Mouse (Mus musculus) lung, postnatal 0 days (tissue): ENCODE data around the gene Ppil1.

Experiments used
- CTCF ChIP-seq: IDR thresholded peaks from 2 replicates; pipeline ENCODE4 v1.5.1; 2016; ENCODE audit warnings: antibody characterized with exemption, mild to moderate bottlenecking
- EP300 ChIP-seq: IDR thresholded peaks from 2 replicates; pipeline ENCODE4 v1.6.1; 2016; ENCODE audit warnings: antibody characterized with exemption, mild to moderate bottlenecking, control low read depth

GRCm38 (mm10) chr17:29310056-29310623, 46.2 kb upstream of the Ppil1 start:
- no peak for TF ChIP-seq CTCF
- TF ChIP-seq EP300, result no peak
